Mouse (Mus musculus): ENCODE data around the gene Scamp2. TPM values are rescaled to one million over a fixed set of nuclear protein-coding genes. Genes with fewer than 3 reads are reported as not detected.

The Scamp2 gene
- polyA plus RNA-seq, 1 experiment from 2014 or later: 53.4 TPM

- H3K9me3 ChIP-seq (replicated peaks; ENCODE audit: control insufficient read depth, low read length): no peaks in the 10 kb centered on the region
- H3K9ac ChIP-seq (ENCODE audit: low read length): no peak overlapping the region
- H3K27ac ChIP-seq (ENCODE audit: low read length): no peak overlapping the region
- no peak overlapping the region for H3K4me2 ChIP-seq (ENCODE audit: low read depth, low read length)
- 52% methylated on average over 5 of the region's 5 CpGs for WGBS
- H3K4me3 ChIP-seq (ENCODE audit: low read length): no peak overlapping the region
- peaks cover 47% of the 10 kb centered on the region for H3K36me3 ChIP-seq (ENCODE audit: control insufficient read depth, insufficient read depth)
- no peaks in the 10 kb centered on the region for H3K27me3 ChIP-seq (ENCODE audit: control insufficient read depth, insufficient read depth, low read length)
- ATAC-seq (replicated peaks; ENCODE audit: extremely low read depth, insufficient read depth, low FRiP score): no peak
- peaks cover 28% of the 10 kb centered on the region for H3K4me1 ChIP-seq (ENCODE audit: control insufficient read depth, insufficient read depth, low read length)
These were observed 13.5 kb upstream of the Scamp2 start for GRCm38 (mm10) chr9:57547287-57547686.

GRCm38 (mm10) chr9:57547869-57548268 lies 12.9 kb upstream of the Scamp2 start:
- 84% methylated on average over 11 of the region's 11 CpGs for WGBS
- Histone ChIP-seq H3K36me3 (ENCODE audit: control insufficient read depth, insufficient read depth) (peaks cover 44% of the 10 kb centered on the region), H3K27me3 (ENCODE audit: control insufficient read depth, insufficient read depth, low read length) (no peaks in the 10 kb centered on the region), H3K9ac (ENCODE audit: low read length) (no peak overlapping the region), H3K27ac (ENCODE audit: low read length) (no peak overlapping the region), H3K9me3 (replicated peaks; ENCODE audit: control insufficient read depth, low read length) (no peaks in the 10 kb centered on the region), H3K4me3 (ENCODE audit: low read length) (no peak overlapping the region), H3K4me2 (ENCODE audit: low read depth, low read length) (no peak overlapping the region), H3K4me1 (ENCODE audit: control insufficient read depth, insufficient read depth, low read length) (peaks cover 29% of the 10 kb centered on the region)
- ATAC-seq (replicated peaks; ENCODE audit: extremely low read depth, insufficient read depth, low FRiP score): no peak

GRCm38 (mm10) chr9:57549186-57549585 lies 11.6 kb upstream of the Scamp2 start:
- no peak overlapping the region for H3K4me2 ChIP-seq (ENCODE audit: low read depth, low read length)
- H3K27ac ChIP-seq (ENCODE audit: low read length): peak overlapping the region; percentile 80
- peak overlapping the region; percentile 22; the same call in 1 of the 2 replicates for H3K9ac ChIP-seq (ENCODE audit: low read length)
- peaks cover 31% of the 10 kb centered on the region for H3K36me3 ChIP-seq (ENCODE audit: control insufficient read depth, insufficient read depth)
- H3K27me3 ChIP-seq (ENCODE audit: control insufficient read depth, insufficient read depth, low read length): no peaks in the 10 kb centered on the region
- peaks cover 30% of the 10 kb centered on the region for H3K4me1 ChIP-seq (ENCODE audit: control insufficient read depth, insufficient read depth, low read length)
- ATAC-seq (replicated peaks; ENCODE audit: extremely low read depth, insufficient read depth, low FRiP score): no peak
- H3K9me3 ChIP-seq (replicated peaks; ENCODE audit: control insufficient read depth, low read length): no peaks in the 10 kb centered on the region
- 85% methylated on average over 4 of the region's 4 CpGs for WGBS
- H3K4me3 ChIP-seq (ENCODE audit: low read length): no peak overlapping the region

- Histone ChIP-seq H3K9me3 (replicated peaks; ENCODE audit: control insufficient read depth, low read length) (no peaks in the 10 kb centered on the region), H3K4me3 (ENCODE audit: low read length) (0 out of 2 replicates have a peak overlapping the region, but pooled peaks have one; percentile 15), H3K4me1 (ENCODE audit: control insufficient read depth, insufficient read depth, low read length) (peaks cover 30% of the 10 kb centered on the region), H3K27ac (ENCODE audit: low read length) (peak overlapping the region; percentile 80), H3K36me3 (ENCODE audit: control insufficient read depth, insufficient read depth) (peaks cover 22% of the 10 kb centered on the region), H3K27me3 (ENCODE audit: control insufficient read depth, insufficient read depth, low read length) (no peaks in the 10 kb centered on the region), H3K4me2 (ENCODE audit: low read depth, low read length) (peak overlapping the region; percentile 26), H3K9ac (ENCODE audit: low read length) (no peak overlapping the region)
- WGBS: 52% methylated on average over 11 of the region's 11 CpGs
- peak; percentile 89 for ATAC-seq (replicated peaks; ENCODE audit: extremely low read depth, insufficient read depth, low FRiP score)
These were observed 10.4 kb upstream of the Scamp2 start for GRCm38 (mm10) chr9:57550126-57550862.

GRCm38 (mm10) chr9:57552139-57552887 lies 8.4 kb upstream of the Scamp2 start, which contains the start of gene Mpi:
TSS of gene Mpi (minus strand) at chr9:57552763.
- no peak; the same call in 1 of the 2 replicates for ATAC-seq (replicated peaks; ENCODE audit: extremely low read depth, insufficient read depth, low FRiP score)
- Histone ChIP-seq H3K27ac (ENCODE audit: low read length) (peak within 1 kb of the TSS; percentile 6), H3K4me2 (ENCODE audit: low read depth, low read length) (peak within 1 kb of the TSS; percentile 76), H3K9me3 (replicated peaks; ENCODE audit: control insufficient read depth, low read length) (no peaks in the 10 kb centered on the region), H3K4me3 (ENCODE audit: low read length) (peak within 1 kb of the TSS; percentile 76), H3K9ac (ENCODE audit: low read length) (peak within 1 kb of the TSS; percentile 77), H3K36me3 (ENCODE audit: control insufficient read depth, insufficient read depth) (peaks cover 11% of the 10 kb centered on the region), H3K27me3 (ENCODE audit: control insufficient read depth, insufficient read depth, low read length) (no peaks in the 10 kb centered on the region), H3K4me1 (ENCODE audit: control insufficient read depth, insufficient read depth, low read length) (peaks cover 30% of the 10 kb centered on the region)
- 2% methylated on average over 28 of the region's 28 CpGs for whole genome bisulfite sequencing

GRCm38 (mm10) chr9:57553119-57553518 lies 7.6 kb upstream of the Scamp2 start:
- Histone ChIP-seq H3K36me3 (ENCODE audit: control insufficient read depth, insufficient read depth) (peaks cover 9% of the 10 kb centered on the region; the same call in 1 of the 2 replicates), H3K27me3 (ENCODE audit: control insufficient read depth, insufficient read depth, low read length) (no peaks in the 10 kb centered on the region), H3K9me3 (replicated peaks; ENCODE audit: control insufficient read depth, low read length) (no peaks in the 10 kb centered on the region), H3K4me2 (ENCODE audit: low read depth, low read length) (no peak overlapping the region), H3K27ac (ENCODE audit: low read length) (no peak overlapping the region), H3K4me3 (ENCODE audit: low read length) (no peak overlapping the region), H3K9ac (ENCODE audit: low read length) (no peak overlapping the region; the same call in 1 of the 2 replicates), H3K4me1 (ENCODE audit: control insufficient read depth, insufficient read depth, low read length) (peaks cover 30% of the 10 kb centered on the region)
- 74% methylated on average over 11 of the region's 11 CpGs for WGBS
- ATAC-seq (replicated peaks; ENCODE audit: extremely low read depth, insufficient read depth, low FRiP score): no peak

- no peaks in the 10 kb centered on the region for H3K9me3 ChIP-seq (replicated peaks; ENCODE audit: control insufficient read depth, low read length)
- no peak overlapping the region for H3K4me3 ChIP-seq (ENCODE audit: low read length)
- H3K4me2 ChIP-seq (ENCODE audit: low read depth, low read length): no peak overlapping the region
- 0 out of 2 replicates have a peak, but pooled peaks cover 2% of the 10 kb centered on the region for H3K36me3 ChIP-seq (ENCODE audit: control insufficient read depth, insufficient read depth)
- H3K9ac ChIP-seq (ENCODE audit: low read length): no peak overlapping the region
- no peak for ATAC-seq (replicated peaks; ENCODE audit: extremely low read depth, insufficient read depth, low FRiP score)
- 58% methylated on average over 3 of the region's 3 CpGs for WGBS
- peaks cover 19% of the 10 kb centered on the region for H3K4me1 ChIP-seq (ENCODE audit: control insufficient read depth, insufficient read depth, low read length)
- no peaks in the 10 kb centered on the region for H3K27me3 ChIP-seq (ENCODE audit: control insufficient read depth, insufficient read depth, low read length)
- H3K27ac ChIP-seq (ENCODE audit: low read length): no peak overlapping the region
These were observed 6.0 kb upstream of the Scamp2 start for GRCm38 (mm10) chr9:57554753-57555152.

GRCm38 (mm10) chr9:57557215-57557614 lies 3.5 kb upstream of the Scamp2 start:
- ATAC-seq (replicated peaks; ENCODE audit: extremely low read depth, insufficient read depth, low FRiP score): no peak
- Histone ChIP-seq H3K27ac (ENCODE audit: low read length) (no peak overlapping the region), H3K9me3 (replicated peaks; ENCODE audit: control insufficient read depth, low read length) (no peaks in the 10 kb centered on the region), H3K9ac (ENCODE audit: low read length) (no peak overlapping the region), H3K4me2 (ENCODE audit: low read depth, low read length) (no peak overlapping the region), H3K36me3 (ENCODE audit: control insufficient read depth, insufficient read depth) (no peaks in the 10 kb centered on the region), H3K27me3 (ENCODE audit: control insufficient read depth, insufficient read depth, low read length) (no peaks in the 10 kb centered on the region), H3K4me3 (ENCODE audit: low read length) (no peak overlapping the region), H3K4me1 (ENCODE audit: control insufficient read depth, insufficient read depth, low read length) (peaks cover 16% of the 10 kb centered on the region)
- 83% methylated on average over 3 of the region's 3 CpGs for WGBS

GRCm38 (mm10) chr9:57558625-57559024 lies 2.1 kb upstream of the Scamp2 start:
- Histone ChIP-seq H3K27ac (ENCODE audit: low read length) (no peak overlapping the region), H3K9ac (ENCODE audit: low read length) (no peak overlapping the region), H3K9me3 (replicated peaks; ENCODE audit: control insufficient read depth, low read length) (no peaks in the 10 kb centered on the region), H3K4me1 (ENCODE audit: control insufficient read depth, insufficient read depth, low read length) (peaks cover 25% of the 10 kb centered on the region), H3K27me3 (ENCODE audit: control insufficient read depth, insufficient read depth, low read length) (no peaks in the 10 kb centered on the region), H3K4me3 (ENCODE audit: low read length) (no peak overlapping the region), H3K36me3 (ENCODE audit: control insufficient read depth, insufficient read depth) (no peaks in the 10 kb centered on the region), H3K4me2 (ENCODE audit: low read depth, low read length) (no peak overlapping the region)
- 83% methylated on average over 4 of the region's 4 CpGs for WGBS
- ATAC-seq (replicated peaks; ENCODE audit: extremely low read depth, insufficient read depth, low FRiP score): no peak

Measured in heart, embryonic 16.5 days (tissue).